Mouse (Mus musculus) cerebellum, postnatal 25 days (tissue): ENCODE results near the gene Stpg3.

ENCODE experiments used
- DNase-seq, 2 experiments: peaks; one replicate each; pipeline ENCODE4 v3.0.0; 2021; ENCODE audit warnings: mixed read lengths in 2 of 2

Stpg3 gene

GRCm38 (mm10) chr2:25234551-25235220 is 20.2 kb upstream of the Stpg3 start:
- DNase-seq: peak in 1 of 2 experiments; percentile 17

- peak in 1 of 2 experiments; percentile 2 for DNase-seq
Measured at GRCm38 (mm10) chr2:25234050-25234449, 19.6 kb upstream of the Stpg3 start, which contains the start of gene Slc34a3. Slc34a3 (minus strand) TSS chr2:25234364.

- peak in 1 of 2 experiments; percentile 8 for DNase-seq
Measured at GRCm38 (mm10) chr2:25233421-25233820, 19.0 kb upstream of the Stpg3 start.

GRCm38 (mm10) chr2:25231038-25231437 is 16.6 kb upstream of the Stpg3 start:
- DNase-seq: no peak

GRCm38 (mm10) chr2:25230581-25230980 is 16.1 kb upstream of the Stpg3 start:
- peak in 1 of 2 experiments; percentile 12 for DNase-seq

GRCm38 (mm10) chr2:25229582-25229981 is 15.1 kb upstream of the Stpg3 start:
- no peak for DNase-seq

- DNase-seq: peak in 1 of 2 experiments; percentile 33
Measured at GRCm38 (mm10) chr2:25228995-25229530, 14.6 kb upstream of the Stpg3 start.

GRCm38 (mm10) chr2:25228431-25228889 is 14.0 kb upstream of the Stpg3 start:
- peak; percentile 85 to 90 for DNase-seq

GRCm38 (mm10) chr2:25227406-25227805 is 13.0 kb upstream of the Stpg3 start:
- peak in 1 of 2 experiments; percentile 12 for DNase-seq

GRCm38 (mm10) chr2:25226864-25227263 is 12.4 kb upstream of the Stpg3 start:
- DNase-seq: peak in 1 of 2 experiments; percentile 50

- DNase-seq: peak in 1 of 2 experiments; percentile 4
Measured at GRCm38 (mm10) chr2:25225811-25226379, 11.5 kb upstream of the Stpg3 start.

- peak; percentile 96 to 97 for DNase-seq
Measured at GRCm38 (mm10) chr2:25224766-25225752, 10.6 kb upstream of the Stpg3 start.

- DNase-seq: no peak
Measured at GRCm38 (mm10) chr2:25224492-25224765, 10.0 kb upstream of the Stpg3 start, which contains the start of gene Tubb4b. Tubb4b (minus strand) TSS chr2:25224702.

- peak in 1 of 2 experiments; percentile 85 for DNase-seq
Measured at GRCm38 (mm10) chr2:25223681-25224491, 9.4 kb upstream of the Stpg3 start.

- DNase-seq: no peak
Measured at GRCm38 (mm10) chr2:25221331-25221772, 6.9 kb upstream of the Stpg3 start.

GRCm38 (mm10) chr2:25218445-25218844 is 4.0 kb upstream of the Stpg3 start, which contains the start of gene Fam166a:
Fam166a (plus strand) TSS chr2:25218745.
- no peak for DNase-seq

- no peak for DNase-seq
Measured at GRCm38 (mm10) chr2:25217666-25218065, 3.2 kb upstream of the Stpg3 start.

- DNase-seq: no peak
Measured at GRCm38 (mm10) chr2:25213266-25213865, 1.1 kb downstream of the Stpg3 start.

- DNase-seq: peak; percentile 92
Measured at GRCm38 (mm10) chr2:25211121-25211670, 3.2 kb downstream of the Stpg3 start, which contains the start of gene Nelfb. Nelfb (minus strand) TSS chr2:25211489.

- DNase-seq: no peak
Measured at GRCm38 (mm10) chr2:25210686-25211085, 3.8 kb downstream of the Stpg3 start.

- DNase-seq: no peak
Measured at GRCm38 (mm10) chr2:25207593-25207992, 6.8 kb downstream of the Stpg3 start.
